Mouse (Mus musculus) ES-Bruce4 (cell line): ENCODE results near the gene Mmp21. TPM values are rescaled to one million over a fixed set of nuclear protein-coding genes. Genes with fewer than 3 reads are reported as not detected.

Experiments used
- H3K27ac ChIP-seq: 2 replicates; pipeline ENCODE4 v1.5.1; 2012; ENCODE audit warnings: low read length, inconsistent platforms; ENCODE audit not compliant: insufficient read depth
- H3K27me3 ChIP-seq: 2 replicates; pipeline ENCODE4 v1.6.1; 2012; ENCODE audit warnings: mild to moderate bottlenecking, low read length, inconsistent platforms; ENCODE audit not compliant: control insufficient read depth, poor library complexity, insufficient read depth, severe bottlenecking
- H3K36me3 ChIP-seq: 2 replicates; pipeline ENCODE4 v1.6.1; 2012; ENCODE audit warnings: inconsistent platforms, mild to moderate bottlenecking, low read length, moderate library complexity; ENCODE audit not compliant: control insufficient read depth, poor library complexity, insufficient read depth, severe bottlenecking
- H3K4me1 ChIP-seq: one replicate; pipeline ENCODE4 v1.8.1; 2011; ENCODE audit warnings: low read length; ENCODE audit not compliant: control insufficient read depth, insufficient read depth
- H3K4me3 ChIP-seq: 2 replicates; pipeline ENCODE4 v1.5.1; 2011; ENCODE audit warnings: low read depth, mild to moderate bottlenecking, low read length
- H3K9ac ChIP-seq: 2 replicates; pipeline ENCODE4 v1.6.1; 2012; ENCODE audit warnings: low read depth, mild to moderate bottlenecking, inconsistent platforms; ENCODE audit not compliant: poor library complexity, severe bottlenecking
- H3K9me3 ChIP-seq: replicated peaks from 2 replicates; pipeline ENCODE4 v1.6.1; 2012; ENCODE audit warnings: mild to moderate bottlenecking, low read length, inconsistent platforms; ENCODE audit not compliant: control insufficient read depth, poor library complexity, insufficient read depth, severe bottlenecking
- CTCF ChIP-seq: IDR thresholded peaks from one replicate; pipeline ENCODE4 v1.8.1; 2011; ENCODE audit warnings: low read depth, low read length
- EP300 ChIP-seq: IDR thresholded peaks from 2 replicates; pipeline ENCODE4 v1.6.1; 2011; ENCODE audit warnings: low read depth, low read length; ENCODE audit not compliant: insufficient read depth
- POLR2A ChIP-seq: IDR thresholded peaks from one replicate; pipeline ENCODE4 v1.8.1; 2011; ENCODE audit warnings: low read length; ENCODE audit not compliant: insufficient read depth
- polyA plus RNA-seq: library from polyadenylated mRNA; stranded (reverse); fragments of >200 nt; gene quantifications from 2 replicates; pipeline ENCODE4 v1.2.4, GENCODE M21; 2011; ENCODE audit warnings: low read depth; ENCODE audit not compliant: missing spikeins, insufficient read depth, insufficient read length

The Mmp21 gene
- polyA plus RNA-seq, 1 experiment = not detected

DNA sequence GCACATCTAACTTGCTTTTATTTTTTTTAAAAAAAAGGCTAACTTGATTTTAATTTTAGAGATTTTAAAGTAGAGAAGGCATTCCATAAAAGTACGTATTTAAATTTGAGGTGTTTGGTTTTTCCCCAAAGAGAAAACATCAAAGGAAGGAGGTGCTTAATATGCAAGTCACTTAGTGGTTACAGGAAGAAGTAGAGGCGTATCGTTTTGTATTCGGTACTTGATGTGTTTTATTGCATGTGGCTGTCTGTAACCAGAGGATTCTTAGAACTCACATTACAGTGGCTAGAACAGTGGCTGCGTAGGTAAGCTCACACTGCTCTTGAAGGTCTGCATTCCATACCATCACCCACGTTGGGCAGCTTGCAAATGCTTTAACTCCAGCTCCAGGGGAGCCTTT, 34.1 kb downstream of the Mmp21 start:
- peaks cover 78% of the 10 kb centered on the region for H3K36me3 ChIP-seq
- no peak overlapping the region for H3K9ac ChIP-seq
- H3K9me3 ChIP-seq = no peaks in the 10 kb centered on the region
- H3K27ac ChIP-seq = no peak overlapping the region
- no peaks in the 10 kb centered on the region for H3K4me1 ChIP-seq
- no peaks in the 10 kb centered on the region for H3K27me3 ChIP-seq
- H3K4me3 ChIP-seq = no peak overlapping the region
- TF ChIP-seq CTCF = no peak
- no peak for TF ChIP-seq POLR2A
- no peak for TF ChIP-seq EP300

DNA sequence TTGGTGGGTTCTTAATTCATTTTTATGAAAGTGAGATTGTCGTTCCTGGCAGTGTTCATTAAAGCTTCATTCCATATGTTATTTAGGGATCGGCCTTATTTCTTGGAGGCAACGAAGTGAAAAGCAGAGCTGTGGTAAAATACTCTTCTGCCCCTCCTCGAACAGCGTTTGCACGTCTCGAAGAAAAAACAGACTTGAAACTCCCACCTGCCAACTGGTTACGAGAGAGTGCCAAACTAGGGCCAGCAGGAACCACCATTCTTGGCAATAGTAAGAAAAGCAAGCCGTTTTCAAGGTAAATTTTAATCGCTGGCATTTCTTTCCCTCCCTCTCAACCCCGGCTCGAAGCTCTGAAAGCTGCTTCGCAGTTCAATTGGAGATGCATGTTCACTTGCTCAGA, 41.0 kb downstream of the Mmp21 start:
- H3K27me3 ChIP-seq = no peaks in the 10 kb centered on the region
- H3K4me1 ChIP-seq = no peaks in the 10 kb centered on the region
- TF ChIP-seq POLR2A (no peak), EP300 (no peak), CTCF (no peak)
- H3K9me3 ChIP-seq = no peaks in the 10 kb centered on the region
- H3K9ac ChIP-seq = peak overlapping the region; percentile 82
- peaks cover 37% of the 10 kb centered on the region for H3K36me3 ChIP-seq
- H3K4me3 ChIP-seq = no peak overlapping the region
- no peak overlapping the region for H3K27ac ChIP-seq

DNA sequence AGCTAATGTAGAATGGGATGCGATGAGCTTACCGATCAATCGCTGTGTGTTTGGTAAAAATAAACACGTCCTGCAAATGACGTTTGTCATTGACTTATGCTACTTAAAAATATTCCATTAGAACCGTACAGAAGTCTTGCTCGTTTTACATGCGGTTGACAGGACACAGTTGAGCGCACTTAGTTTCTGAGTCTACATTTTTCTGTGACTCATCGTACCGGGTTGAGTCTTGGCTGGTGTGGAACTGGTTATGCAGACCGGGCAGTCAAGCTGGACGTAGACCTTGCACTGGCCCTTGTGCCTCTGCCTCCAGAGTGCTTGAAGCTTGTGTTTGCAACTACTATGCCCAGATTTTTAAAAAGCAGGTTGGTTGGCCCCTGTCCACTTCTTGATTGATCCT, 41.6 kb downstream of the Mmp21 start:
- H3K9me3 ChIP-seq = no peaks in the 10 kb centered on the region
- H3K9ac ChIP-seq = peak overlapping the region; percentile 82
- no peaks in the 10 kb centered on the region for H3K4me1 ChIP-seq
- TF ChIP-seq CTCF (no peak), POLR2A (no peak), EP300 (no peak)
- no peaks in the 10 kb centered on the region for H3K27me3 ChIP-seq
- H3K27ac ChIP-seq = no peak overlapping the region
- H3K4me3 ChIP-seq = peak overlapping the region; percentile 97
- H3K36me3 ChIP-seq = peaks cover 33% of the 10 kb centered on the region

DNA sequence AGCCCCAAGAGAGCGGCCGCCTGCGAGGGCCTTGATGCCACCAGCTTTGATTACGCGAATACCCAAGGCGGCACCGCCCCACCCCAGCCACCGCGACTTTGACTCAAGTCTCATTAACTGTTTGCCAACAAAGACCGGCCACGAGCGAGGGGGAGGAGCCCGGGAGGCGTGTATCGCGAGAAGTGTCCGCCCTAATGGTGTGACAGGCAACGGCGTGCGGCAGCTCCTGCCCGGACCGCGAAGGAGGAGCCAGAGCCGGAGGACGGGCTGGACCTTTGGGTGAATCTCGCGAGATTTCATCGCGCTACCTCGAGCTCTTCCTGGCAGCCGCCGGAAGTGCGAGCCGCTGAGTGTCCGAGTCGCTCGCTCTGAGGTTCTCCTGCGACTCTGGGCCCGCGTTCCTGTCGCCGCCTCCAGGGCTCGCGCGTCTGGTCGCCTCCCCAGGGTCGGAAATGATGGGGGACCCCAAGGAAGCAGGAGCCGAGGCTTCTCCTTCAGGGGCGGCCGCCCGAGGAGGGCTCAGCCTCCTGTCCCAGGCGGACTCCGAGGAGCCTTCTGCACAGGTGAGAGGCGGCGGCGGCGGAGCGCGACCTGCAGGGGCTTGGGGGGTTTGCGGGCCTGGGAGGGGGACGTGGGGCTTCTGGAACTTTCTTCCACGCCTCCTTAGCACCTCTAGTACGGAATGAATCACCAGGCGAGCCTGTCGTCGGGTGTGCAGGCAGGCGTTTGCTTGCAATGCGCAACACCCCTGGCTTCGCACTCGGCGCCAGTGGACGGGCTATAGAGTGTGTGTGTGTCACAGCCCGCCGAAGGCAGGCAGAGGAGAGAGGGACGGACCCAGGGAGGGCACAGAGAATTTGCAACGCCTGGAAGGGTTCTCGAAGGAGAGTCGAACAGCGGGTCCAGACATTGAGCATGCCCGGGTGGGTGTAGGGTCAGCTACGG, 42.2 kb downstream of the Mmp21 start, which contains the start of gene Edrf1:
Gene Edrf1 (plus strand): TSS at position 183 of the 945 bp plus-strand sequence.
- TF ChIP-seq POLR2A (no peak), EP300 (0 out of 2 replicates have a peak, but pooled peaks have one; percentile 40), CTCF (no peak)
- H3K27me3 ChIP-seq = no peaks in the 10 kb centered on the region
- no peaks in the 10 kb centered on the region for H3K9me3 ChIP-seq
- peak within 1 kb of the TSS; percentile 82 for H3K9ac ChIP-seq
- H3K36me3 ChIP-seq = peaks cover 27% of the 10 kb centered on the region
- H3K27ac ChIP-seq = peak within 1 kb of the TSS; percentile 14; the same call in 1 of the 2 replicates
- no peaks in the 10 kb centered on the region for H3K4me1 ChIP-seq
- H3K4me3 ChIP-seq = peak within 1 kb of the TSS; percentile 97

DNA sequence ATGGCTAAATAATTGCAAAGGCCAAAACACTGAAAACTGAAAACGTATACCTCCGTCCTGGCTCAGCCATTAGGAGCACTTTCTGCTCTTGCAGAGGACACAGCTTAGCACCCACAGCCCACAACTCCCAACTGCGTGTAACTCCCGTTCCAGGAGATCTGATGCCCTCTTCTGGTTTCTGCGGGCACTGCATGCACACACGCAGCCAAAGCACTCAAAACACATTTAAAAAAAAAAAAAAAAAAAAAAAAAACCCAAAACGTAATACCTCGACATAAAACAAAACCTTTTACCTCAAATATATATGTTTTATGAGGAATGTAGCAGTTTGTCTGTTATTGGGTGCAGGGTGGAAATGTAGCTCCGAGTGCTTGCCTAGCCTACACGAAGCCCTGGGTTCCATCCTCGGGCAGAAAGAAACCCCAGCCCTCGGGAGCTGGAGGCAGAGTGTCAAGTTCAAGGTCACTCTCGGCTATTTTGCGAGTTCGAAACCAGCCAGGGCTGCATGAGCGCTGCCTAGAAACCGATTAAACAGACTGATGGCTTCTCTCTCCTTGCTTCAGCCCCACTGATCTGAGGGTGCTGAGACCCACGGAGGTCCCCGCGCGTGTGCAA, 43.0 kb downstream of the Mmp21 start:
- H3K27me3 ChIP-seq = no peaks in the 10 kb centered on the region
- H3K27ac ChIP-seq = peak overlapping the region; percentile 14; the same call in 1 of the 2 replicates
- TF ChIP-seq EP300 = 0 out of 2 replicates have a peak, but pooled peaks have one; percentile 19
- TF ChIP-seq POLR2A = no peak
- peak; percentile 80 for TF ChIP-seq CTCF
- peak overlapping the region; percentile 63 for H3K9ac ChIP-seq
- H3K4me1 ChIP-seq = no peaks in the 10 kb centered on the region
- peak overlapping the region; percentile 72 for H3K4me3 ChIP-seq
- H3K36me3 ChIP-seq = peaks cover 21% of the 10 kb centered on the region
- H3K9me3 ChIP-seq = no peaks in the 10 kb centered on the region
